Mouse (Mus musculus) yolk sac, embryonic 10.5 days (tissue): ENCODE measurements at regions not wholly inside any gene's neighbourhood (a gene's known extent, or its start where the extent isn't known, plus 50 kb on each side); places are given as distances from the start of the nearest gene placed in this dataset.

ENCODE experiments used
- DNase-seq: peaks from one replicate; pipeline ENCODE4 v3.0.0-alpha.2; 2017; ENCODE audit warnings: low spot score

DNA sequence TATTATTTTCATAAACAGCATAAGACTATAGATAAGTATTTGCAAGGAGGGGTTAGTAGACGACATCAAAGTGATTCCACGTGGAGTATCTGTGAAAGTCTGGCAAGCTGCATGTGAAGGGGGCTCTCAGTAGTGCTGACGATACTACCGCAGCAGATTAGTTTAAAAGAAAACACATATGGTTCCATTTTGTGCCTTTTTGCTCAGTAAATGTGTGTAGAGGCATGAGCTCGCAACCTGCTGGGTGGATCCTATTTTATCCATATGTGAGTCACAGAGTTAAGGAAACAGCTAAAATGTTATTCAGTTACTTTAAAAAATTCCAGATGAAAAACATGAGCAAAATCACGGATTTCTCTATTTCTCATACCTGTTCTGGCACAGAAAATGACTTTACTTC, 325.4 kb downstream of the Tfec start:
- DNase-seq = no peak

DNA sequence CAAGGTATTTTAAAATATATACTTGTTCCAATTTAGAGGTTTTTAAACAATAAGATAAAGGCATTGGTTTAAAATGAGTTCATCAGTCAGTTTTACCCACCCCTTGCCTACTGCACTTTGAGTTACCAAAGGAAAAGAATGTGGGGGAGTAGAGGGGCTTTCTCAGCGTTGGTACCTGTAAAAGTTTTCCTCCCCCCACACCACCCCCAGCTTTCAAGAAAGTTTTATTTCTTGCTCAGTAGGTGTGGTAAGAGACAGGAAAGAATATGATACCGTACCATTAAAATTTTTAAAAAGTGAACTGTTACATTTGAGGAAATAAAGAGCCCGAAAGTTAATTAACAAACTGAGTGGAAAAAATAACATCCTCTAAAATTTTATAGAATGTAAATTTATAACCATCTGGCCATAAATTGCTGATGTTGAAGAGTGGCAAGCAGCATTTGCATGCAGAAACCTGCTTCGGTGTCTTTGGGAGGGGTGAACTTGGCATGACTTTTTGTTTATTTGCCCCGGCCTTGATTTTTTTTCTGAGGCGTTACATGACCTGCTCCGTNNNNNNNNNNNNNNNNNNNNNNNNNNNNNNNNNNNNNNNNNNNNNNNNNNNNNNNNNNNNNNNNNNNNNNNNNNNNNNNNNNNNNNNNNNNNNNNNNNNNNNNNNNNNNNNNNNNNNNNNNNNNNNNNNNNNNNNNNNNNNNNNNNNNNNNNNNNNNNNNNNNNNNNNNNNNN, 346.1 kb downstream of the Tfec start:
- DNase-seq = no peak

GRCm38 (mm10) chr6:16551131-16551530, 347.1 kb downstream of the Tfec start:
- DNase-seq = no peak

DNA sequence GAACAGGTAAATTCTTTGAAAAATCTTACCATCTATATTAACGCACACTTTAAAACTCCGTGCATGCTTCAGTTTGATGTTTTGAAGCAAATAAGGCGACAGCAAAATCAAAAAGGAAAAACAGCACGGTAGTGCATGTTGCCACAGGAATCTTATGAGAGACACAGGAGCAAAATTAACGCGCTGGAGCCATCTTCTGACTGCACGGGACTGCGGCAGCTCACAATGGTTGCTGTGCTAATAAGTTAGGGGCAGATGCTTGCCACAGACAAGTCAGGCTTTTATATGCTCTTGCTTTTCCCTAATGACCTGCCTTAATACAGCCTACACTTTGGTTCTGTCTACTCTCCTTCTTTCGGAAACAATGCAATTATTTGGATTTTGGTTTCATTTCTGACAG, 347.8 kb downstream of the Tfec start:
- no peak for DNase-seq

DNA sequence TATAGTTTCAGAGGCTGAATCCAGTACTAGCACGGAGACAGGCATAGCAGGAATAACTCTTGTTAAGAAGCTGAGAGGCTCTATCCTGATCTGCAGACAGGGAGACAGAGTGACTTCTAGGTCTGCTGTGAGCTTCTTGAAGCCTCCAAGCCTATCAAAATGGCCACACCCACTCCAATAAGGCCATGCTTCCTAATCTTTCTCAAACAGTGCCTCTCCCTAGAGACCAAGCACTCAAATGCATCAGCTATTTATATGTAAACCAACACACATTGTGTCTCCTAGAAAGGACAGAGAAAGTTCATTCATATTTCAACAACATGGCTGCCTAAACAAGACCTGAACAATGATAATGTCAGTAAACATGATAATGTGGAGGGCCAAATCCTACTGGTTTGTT, 384.2 kb downstream of the Tfec start:
- no peak for DNase-seq

GRCm38 (mm10) chr6:16513541-16513940, 384.7 kb downstream of the Tfec start:
- DNase-seq = no peak

GRCm38 (mm10) chr6:16503836-16504235, 394.4 kb downstream of the Tfec start:
- DNase-seq = no peak

DNA sequence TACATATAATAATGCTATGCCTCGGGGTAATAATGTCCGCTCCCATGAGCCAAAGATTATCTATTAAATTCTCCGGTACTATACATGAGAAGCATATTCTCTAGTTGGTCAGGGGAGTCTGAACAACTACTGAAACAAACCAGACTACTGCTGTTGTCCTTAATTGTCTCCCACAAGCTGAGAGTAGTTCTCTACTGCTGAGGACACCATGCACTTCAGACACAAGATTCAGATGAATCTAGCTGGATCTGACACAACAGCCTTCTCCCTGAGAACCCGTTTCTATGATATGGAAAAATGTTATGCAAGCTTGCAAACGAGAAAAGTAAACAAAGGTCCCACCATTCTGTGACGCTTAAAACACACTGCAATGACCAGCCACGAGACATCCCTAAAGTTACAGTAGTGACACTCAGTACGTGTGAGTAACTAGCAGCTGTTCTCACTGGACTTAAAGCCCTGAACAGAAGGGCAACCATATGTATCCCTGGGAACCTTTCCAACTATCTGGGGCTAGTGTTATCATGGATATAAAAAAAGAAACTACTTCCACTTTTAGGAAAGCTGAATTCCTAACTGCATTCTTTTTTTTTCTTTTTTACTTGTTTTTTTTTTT, 411.1 kb downstream of the Tfec start:
- DNase-seq = no peak

- DNase-seq = no peak
Measured at GRCm38 (mm10) chr6:16483295-16483694, 414.9 kb downstream of the Tfec start.

DNA sequence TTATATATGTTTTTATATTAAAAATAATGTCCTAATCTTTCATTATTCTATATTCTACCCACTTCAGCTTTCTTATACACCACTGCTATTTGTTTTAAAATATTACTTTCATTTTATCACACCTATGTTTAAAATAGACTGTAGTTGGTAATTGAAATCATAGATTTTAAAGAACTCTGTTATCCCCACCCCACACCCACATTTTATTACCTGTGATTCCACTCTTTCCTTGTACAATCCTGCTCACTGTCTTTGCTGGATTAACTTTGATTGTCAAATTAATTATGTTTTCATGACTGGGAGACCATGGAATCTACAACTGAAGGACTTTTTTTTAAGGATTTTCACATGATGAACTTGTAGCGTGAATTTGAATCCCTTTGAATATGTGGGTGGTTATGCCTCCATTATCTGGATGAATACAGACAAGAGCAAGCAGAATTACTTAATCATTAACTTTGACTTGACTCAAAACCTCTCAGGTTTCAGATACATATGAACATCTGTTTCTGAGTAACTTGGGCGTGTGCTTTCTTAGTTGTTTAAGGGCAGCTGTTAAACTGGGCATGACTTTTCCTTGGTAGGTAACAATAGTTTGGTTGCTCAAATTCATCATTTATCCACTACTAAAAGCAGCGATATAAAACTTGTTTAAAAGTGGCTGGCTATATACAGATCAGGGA, 429.4 kb downstream of the Tfec start:
- DNase-seq = no peak

GRCm38 (mm10) chr6:16458279-16458678, 440.0 kb downstream of the Tfec start:
- no peak for DNase-seq
